Mouse (Mus musculus): ENCODE data around the gene Uqcc1.
A peak's percentile ranks its signal among the peaks of the same experiment; 100 is the strongest.
"Not testable (repeated sequence)": the region's sequence is repeated elsewhere in the genome, so short reads cannot be mapped to it uniquely, and the experiment has no call there.

Uqcc1 gene

DNA sequence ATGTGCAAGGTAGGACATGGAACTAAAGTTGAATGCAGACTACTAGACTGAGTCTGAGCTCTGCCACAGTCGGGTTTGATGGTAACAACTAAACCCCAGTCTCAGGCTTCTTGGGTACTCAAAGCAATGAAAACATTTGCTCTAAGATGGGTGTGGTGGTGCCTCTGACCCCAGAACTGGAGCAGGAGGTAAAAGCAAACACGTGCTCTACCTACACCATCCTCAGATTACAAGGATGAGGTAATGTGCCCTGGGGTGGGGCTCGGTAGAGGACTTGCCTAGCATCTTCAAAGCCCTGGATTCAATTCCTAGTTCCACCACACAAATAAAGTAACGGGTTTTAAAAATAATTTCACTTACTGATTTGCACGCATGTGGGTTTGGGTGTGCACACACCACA is 77.6 kb downstream of the Uqcc1 start:
- DNase-seq, result no peak

DNA sequence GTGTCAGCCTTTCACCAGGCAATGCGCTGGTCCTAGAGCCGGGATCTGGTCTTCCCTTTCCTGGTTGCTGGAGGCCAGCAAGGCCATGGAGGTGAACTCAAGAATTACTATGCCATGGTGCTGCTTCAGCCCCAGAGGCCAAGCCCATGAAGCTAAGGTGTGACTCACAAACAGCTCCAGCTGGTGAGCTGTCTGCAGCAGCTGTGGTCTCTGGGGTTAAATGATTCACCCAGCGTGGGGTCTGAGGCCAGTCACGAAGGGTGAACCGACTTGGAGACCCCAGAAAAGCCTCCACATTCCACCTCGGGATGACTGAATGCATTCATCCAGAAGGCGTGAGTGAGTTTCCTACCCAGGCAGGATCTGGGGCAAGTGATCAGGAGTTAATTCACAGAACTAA is 80.0 kb downstream of the Uqcc1 start:
- DNase-seq, result no peak

GRCm38 (mm10) chr2:155849464-155849863 is 80.6 kb downstream of the Uqcc1 start:
- DNase-seq, result no peak

- peak; percentile 88 to 92 for DNase-seq
These were observed 81.8 kb downstream of the Uqcc1 start for GRCm38 (mm10) chr2:155848291-155848690.

- no peak for DNase-seq
These were observed 83.2 kb downstream of the Uqcc1 start for GRCm38 (mm10) chr2:155846930-155847329.

- no peak for DNase-seq
These were observed 91.1 kb downstream of the Uqcc1 start for GRCm38 (mm10) chr2:155838961-155839360.

- DNase-seq, result no peak
These were observed 92.1 kb downstream of the Uqcc1 start for GRCm38 (mm10) chr2:155837961-155838360.

GRCm38 (mm10) chr2:155834732-155835131 is 95.4 kb downstream of the Uqcc1 start, which contains the start of gene Fam83c:
Gene Fam83c (minus strand): TSS chr2:155834854.
- no peak for DNase-seq

GRCm38 (mm10) chr2:155832087-155832486 is 98.0 kb downstream of the Uqcc1 start:
- DNase-seq, result not testable (repeated sequence)

- DNase-seq, result no peak
These were observed 98.8 kb downstream of the Uqcc1 start for GRCm38 (mm10) chr2:155831302-155831701.

DNA sequence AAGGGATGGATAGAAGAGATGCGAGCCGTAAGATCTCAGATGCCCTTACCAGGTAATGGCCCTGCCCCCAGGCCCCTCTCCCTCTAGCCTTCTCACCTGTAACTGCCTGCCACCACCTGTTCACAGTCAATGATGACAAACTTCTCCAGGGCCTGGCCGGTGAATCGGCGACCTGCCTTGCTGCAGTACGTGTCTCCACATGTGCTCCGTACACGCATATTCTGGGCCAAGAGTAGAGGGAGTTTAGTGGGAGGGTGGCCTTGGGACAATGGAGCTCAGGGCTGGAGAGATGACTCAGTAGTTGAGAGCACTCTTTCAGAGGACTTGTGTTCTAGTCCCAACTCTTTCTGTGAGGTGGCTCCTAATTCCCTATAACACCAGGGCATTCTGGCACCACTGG is 99.3 kb downstream of the Uqcc1 start:
- no peak for DNase-seq

- DNase-seq, result peak; percentile 85 to 87
These were observed 103.3 kb downstream of the Uqcc1 start, which contains the start of gene Eif6 for GRCm38 (mm10) chr2:155826630-155827424. Gene Eif6 (minus strand): TSS chr2:155826925.

DNA sequence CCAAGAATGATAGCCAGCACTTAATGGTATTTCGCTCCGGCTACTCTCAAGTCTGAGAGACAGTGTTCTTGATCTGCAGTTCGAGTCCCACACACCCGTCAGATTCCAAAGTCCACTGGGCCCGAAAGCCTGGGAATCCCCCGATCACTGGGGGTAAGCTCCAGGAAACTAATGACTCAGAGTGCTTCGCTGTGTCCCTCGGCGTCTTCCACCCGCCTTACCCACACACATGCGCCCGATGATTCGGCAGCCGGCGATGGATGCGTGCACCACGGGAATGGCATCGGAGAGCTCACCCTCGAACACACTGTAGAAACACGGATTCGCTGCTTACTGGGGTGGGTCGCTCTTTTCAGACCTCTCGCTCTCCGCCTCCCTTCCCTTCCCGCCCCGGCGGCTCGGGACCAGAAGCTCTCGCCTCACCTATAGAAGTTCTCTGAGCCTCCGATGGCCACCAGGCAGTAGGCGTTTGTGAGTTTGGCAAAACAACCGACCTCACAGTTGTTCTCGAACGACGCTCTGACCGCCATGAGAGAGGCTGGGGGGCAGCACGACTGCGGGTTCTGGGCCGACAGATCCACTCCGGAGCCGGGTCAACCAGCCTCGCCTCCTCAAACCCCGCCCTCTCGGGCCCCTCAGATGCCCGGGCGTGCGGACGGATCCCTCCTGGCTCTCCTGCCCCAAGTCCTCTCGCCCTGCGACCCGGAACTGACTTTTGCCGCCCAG is 104.0 kb downstream of the Uqcc1 start:
- DNase-seq, result no peak

- peak in 1 of 2 experiments; percentile 10 for DNase-seq
These were observed 106.4 kb downstream of the Uqcc1 start for GRCm38 (mm10) chr2:155823722-155824121.

- peak in 1 of 2 experiments; percentile 27 for DNase-seq
These were observed 109.3 kb downstream of the Uqcc1 start for GRCm38 (mm10) chr2:155820779-155821178.

DNA sequence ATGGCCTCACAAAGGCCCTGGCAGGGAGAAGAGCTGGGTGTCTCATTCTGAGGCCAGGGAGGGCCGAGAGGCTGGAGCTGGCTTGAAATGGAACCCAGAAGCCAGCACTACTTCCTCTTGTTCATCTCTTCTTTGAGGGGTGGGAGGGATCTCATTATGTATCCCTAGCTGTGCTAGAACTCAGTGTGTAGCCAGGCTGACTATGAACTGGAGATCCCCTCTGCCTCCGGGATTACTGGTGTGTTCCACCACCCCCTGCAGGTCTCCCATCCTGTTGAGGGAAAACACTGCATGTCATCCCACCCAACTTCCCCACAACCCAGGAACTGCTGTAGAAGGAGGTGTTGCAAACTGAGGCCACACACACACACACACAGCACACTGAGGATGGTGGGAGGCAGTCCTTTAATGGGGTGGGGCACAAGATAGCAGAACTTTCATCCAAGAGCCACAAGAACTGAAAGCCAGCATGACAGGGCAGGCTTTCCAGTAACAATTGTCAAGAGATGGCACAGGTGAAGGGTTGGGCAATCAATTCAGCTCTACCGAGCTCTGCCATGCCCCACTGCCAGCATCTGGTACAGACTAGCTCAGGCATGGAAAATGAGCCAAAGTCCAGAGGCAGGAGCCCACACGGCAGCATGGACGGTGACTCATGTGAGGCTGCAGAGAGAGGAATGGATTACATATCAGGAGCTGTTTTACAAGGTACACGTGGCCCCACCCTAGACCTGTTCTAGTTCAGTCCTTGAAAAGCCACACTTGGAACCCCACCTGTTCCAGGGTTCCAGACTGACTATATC is 110.5 kb downstream of the Uqcc1 start:
- DNase-seq, result peak; percentile 62 to 63

DNA sequence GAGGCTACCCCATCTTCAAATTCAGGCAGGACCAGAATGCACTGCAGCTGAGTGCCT is 110.9 kb downstream of the Uqcc1 start, which contains the start of gene BC029722:
TSS of gene BC029722 (minus strand) at position 35 of the 57 bp plus-strand sequence.
- DNase-seq, result no peak

GRCm38 (mm10) chr2:155818596-155819391 is 111.3 kb downstream of the Uqcc1 start:
- DNase-seq, result peak; percentile 89 to 90

DNA sequence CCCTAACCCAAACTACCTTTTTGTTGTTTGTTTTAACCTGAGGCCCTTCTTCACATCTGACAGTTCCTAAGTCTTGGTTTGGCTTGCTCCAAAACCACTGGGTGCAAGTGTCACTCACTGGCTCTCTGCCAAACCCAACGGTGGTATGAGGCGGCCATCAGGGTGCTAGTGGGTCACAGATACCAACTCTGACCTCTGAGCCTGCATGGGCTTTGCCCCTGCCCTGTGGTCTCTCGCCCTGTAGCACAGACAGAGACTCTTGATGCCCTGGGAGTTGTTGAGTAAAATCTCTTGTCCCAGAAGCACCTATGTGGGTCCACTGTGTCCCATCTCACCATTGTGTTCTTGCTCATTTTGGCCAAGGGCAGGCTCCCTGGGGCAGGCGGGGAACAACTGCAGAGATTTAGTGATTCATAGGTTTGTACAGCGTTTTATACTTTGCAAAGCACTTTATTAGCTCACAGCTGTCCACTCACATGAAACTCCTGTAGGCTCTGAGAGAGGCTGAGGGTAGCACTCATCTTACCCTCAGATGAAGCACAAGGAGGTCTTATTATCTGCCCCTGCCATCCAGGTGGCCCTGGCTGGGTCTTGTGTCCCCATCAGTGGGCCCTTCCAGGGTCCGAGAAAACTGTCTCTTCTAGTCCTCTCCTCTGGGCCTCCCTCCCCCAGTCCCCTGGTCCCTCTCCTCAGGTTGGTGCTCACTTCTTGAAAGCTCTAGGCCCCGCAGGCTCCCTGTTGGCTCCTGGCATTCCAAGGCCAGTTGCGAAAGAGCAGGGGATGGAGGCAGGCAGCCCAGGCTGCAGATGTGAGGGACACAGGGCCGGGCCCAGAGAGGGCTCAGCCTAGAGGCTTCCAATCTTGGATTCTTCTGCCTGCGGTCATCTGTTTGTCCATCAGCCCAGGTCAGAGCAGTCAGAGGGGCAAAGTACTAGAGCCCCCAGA is 112.5 kb downstream of the Uqcc1 start:
- peak; percentile 56 to 64 for DNase-seq

- DNase-seq, result peak; percentile 74 to 78
These were observed 113.9 kb downstream of the Uqcc1 start for GRCm38 (mm10) chr2:155816179-155816578.

DNA sequence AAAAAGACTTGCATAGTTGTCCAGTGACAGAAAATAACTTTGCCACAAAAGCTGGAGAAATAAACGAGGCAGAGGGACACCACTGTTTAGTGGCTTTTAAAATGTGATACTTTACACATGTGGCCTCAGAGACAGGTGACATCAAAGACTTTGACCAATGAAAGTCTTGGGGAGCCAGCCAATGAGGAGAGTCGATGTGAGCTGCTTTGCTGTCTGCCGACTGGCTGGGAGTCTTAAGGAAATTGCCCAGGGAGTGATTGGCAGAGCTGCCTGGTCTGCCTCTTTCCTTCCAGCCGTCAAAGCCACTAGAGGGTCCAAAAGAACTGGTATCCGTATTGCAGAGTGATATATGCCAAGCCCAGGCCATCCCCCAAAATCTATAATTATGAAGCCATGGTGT is 115.3 kb downstream of the Uqcc1 start:
- peak in 1 of 2 experiments; percentile 38 for DNase-seq

DNA sequence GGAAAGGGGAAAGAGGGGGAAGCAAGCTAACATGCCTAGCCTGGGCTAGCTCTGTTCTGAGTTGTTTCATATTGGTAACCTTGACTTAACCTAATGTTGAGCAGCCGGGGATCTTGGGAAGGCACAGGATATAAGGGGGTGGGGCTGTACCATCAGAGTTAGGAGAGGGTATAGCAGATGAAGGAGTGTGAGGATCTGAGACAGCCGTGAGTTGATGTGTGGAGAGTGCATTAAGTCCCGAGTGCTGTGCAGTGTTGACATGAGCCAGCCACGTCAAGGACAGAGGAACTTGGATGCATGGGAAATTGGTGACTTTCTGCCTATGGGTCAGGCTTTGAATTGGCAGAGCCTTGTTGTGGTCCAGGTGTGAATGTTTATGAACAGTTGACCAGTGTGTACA is 117.5 kb downstream of the Uqcc1 start:
- peak in 1 of 2 experiments; percentile 12 for DNase-seq

Data from cerebellum, postnatal 14 days (tissue).